Mouse (Mus musculus) left cerebral cortex, postnatal 14 days (tissue): Measurements from ENCODE around the gene Tsga10. TPM values are rescaled to one million over a fixed set of nuclear protein-coding genes. Genes with fewer than 3 reads are reported as not detected.

Experiments
- DNase-seq, 2 experiments: peaks; one replicate each; pipeline ENCODE4 v3.0.0; 2021 to 2022; ENCODE audit warnings: low spot score in 2 of 2, mixed read lengths in 1 of 2
- intact Hi-C: fragments of 180-260 bp; cut with DNase I; formaldehyde crosslinking; loops from one replicate; pipeline ENCODE4 v1.15.1; 2025
- total RNA-seq, 2 experiments: library from RNA; stranded (reverse); gene quantifications; 2 replicates each; pipeline ENCODE4 v1.2.3; 2021

Gene Tsga10
- total RNA-seq, 2 experiments from 2014 or later: 16.7 to 17.3 TPM

- intact Hi-C loops: loop anchor here (5.0 kb wide), 1 partner anchor 190 kb away; no protein-coding TSS in a partner anchor
- DNase-seq: peak in 1 of 2 experiments; percentile 52
Observed at GRCm38 (mm10) chr1:37867056-37867455, 827 bp upstream of the Tsga10 start.

- intact Hi-C loops: loop anchor here (2.0 to 5.0 kb wide), 2 partner anchors 139 to 188 kb away; no protein-coding TSS in a partner anchor
Observed at GRCm38 (mm10) chr1:37865401-37866215, 621 bp downstream of the Tsga10 start.

GRCm38 (mm10) chr1:37864511-37865400 is 1.5 kb downstream of the Tsga10 start:
- intact Hi-C loops: loop anchor here (2.0 to 5.0 kb wide), 2 partner anchors 138 to 187 kb away; no protein-coding TSS in a partner anchor
- peak; percentile 100 for DNase-seq

More at GRCm38 (mm10) chr1:37865401-37866215, 621 bp downstream of the Tsga10 start:
- peak in 1 of 2 experiments; percentile 45 for DNase-seq

- peak in 1 of 2 experiments; percentile 50 for DNase-seq
- intact Hi-C loops: no loop called here
Observed at GRCm38 (mm10) chr1:37850696-37851095, 15.5 kb downstream of the Tsga10 start.

- intact Hi-C loops: no loop called here
- DNase-seq: no peak
Observed at GRCm38 (mm10) chr1:37846878-37847277, 19.4 kb downstream of the Tsga10 start.

GRCm38 (mm10) chr1:37831681-37832080 is 34.5 kb downstream of the Tsga10 start:
- DNase-seq: no peak
- intact Hi-C loops: no loop called here

GRCm38 (mm10) chr1:37802291-37802690 is 63.9 kb downstream of the Tsga10 start:
- DNase-seq: peak; percentile 6 to 20
- intact Hi-C loops: loop anchor here (10.0 kb wide), 1 partner anchor 127 kb away; no protein-coding TSS in a partner anchor

- intact Hi-C loops: loop anchor here (10.0 kb wide), 1 partner anchor 125 kb away; no protein-coding TSS in a partner anchor
- DNase-seq: no peak
Observed at GRCm38 (mm10) chr1:37800298-37800697, 65.9 kb downstream of the Tsga10 start.

- intact Hi-C loops: loop anchor here (5.0 kb wide), 1 partner anchor 72 kb away; no protein-coding TSS in a partner anchor
Observed at GRCm38 (mm10) chr1:37799505-37799904, 66.7 kb downstream of the Tsga10 start.

GRCm38 (mm10) chr1:37759407-37759806 is 106.8 kb downstream of the Tsga10 start:
- intact Hi-C loops: no loop called here

More at GRCm38 (mm10) chr1:37799505-37799904, 66.7 kb downstream of the Tsga10 start:
- no peak for DNase-seq

GRCm38 (mm10) chr1:37744650-37745259 is 121.5 kb downstream of the Tsga10 start:
- peak in 1 of 2 experiments; percentile 62 for DNase-seq
- intact Hi-C loops: no loop called here

More at GRCm38 (mm10) chr1:37759407-37759806, 106.8 kb downstream of the Tsga10 start:
- no peak for DNase-seq

GRCm38 (mm10) chr1:37742602-37743270 is 123.5 kb downstream of the Tsga10 start:
- intact Hi-C loops: no loop called here
- no peak for DNase-seq

- intact Hi-C loops: no loop called here
- DNase-seq: no peak
Observed at GRCm38 (mm10) chr1:37742126-37742525, 124.1 kb downstream of the Tsga10 start.

GRCm38 (mm10) chr1:37740161-37740802 is 125.9 kb downstream of the Tsga10 start:
- intact Hi-C loops: no loop called here
- no peak for DNase-seq

GRCm38 (mm10) chr1:37738895-37739294 is 127.3 kb downstream of the Tsga10 start:
- intact Hi-C loops: no loop called here
- DNase-seq: no peak

- intact Hi-C loops: no loop called here
- no peak for DNase-seq
Observed at GRCm38 (mm10) chr1:37737045-37737444, 129.2 kb downstream of the Tsga10 start.

- intact Hi-C loops: no loop called here
- DNase-seq: no peak
Observed at GRCm38 (mm10) chr1:37735932-37736331, 130.3 kb downstream of the Tsga10 start.

GRCm38 (mm10) chr1:37734841-37735240 is 131.4 kb downstream of the Tsga10 start:
- no peak for DNase-seq
- intact Hi-C loops: no loop called here
